Mouse (Mus musculus) spleen, embryonic (tissue): ENCODE data around the gene Zkscan3.

ENCODE experiments used
- CTCF ChIA-PET: fragments of 350-600 bp; sonication (Branson Sonifier 250); formaldehyde crosslinking; loops from one replicate; lab custom pipeline; 2022; lab: Charles Lee

The Zkscan3 gene

DNA sequence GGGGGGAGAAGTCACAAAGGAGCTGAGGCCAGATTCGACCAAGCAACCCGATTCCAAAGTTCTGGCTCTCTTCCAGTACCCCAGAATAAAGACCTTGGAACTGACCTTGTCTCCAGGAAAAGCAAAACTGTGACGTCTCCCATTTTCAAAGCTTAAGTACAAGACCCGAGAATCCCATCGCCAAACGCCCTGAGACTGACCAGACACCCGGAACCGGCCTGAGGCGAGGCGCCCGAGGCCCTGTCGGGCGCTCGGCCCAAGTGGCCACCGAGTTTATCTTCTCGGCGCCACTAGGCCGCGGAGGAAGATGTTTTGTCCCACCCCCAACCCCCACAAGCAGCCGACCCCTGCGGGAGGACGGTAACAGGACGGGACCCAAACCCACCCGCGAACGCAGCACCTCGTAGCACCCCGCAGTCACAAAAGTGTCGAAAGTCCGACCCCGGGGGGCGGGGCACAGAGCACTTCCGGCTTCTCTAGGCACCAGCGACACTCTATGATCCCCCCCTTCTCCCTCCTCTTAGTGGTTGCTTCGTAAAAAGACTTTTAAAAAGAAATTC is at the start of gene Zkscan3:
Gene Zkscan3 (minus strand): TSS at position 469 of the 560 bp plus-strand sequence.
- CTCF ChIA-PET: no interaction called here

DNA sequence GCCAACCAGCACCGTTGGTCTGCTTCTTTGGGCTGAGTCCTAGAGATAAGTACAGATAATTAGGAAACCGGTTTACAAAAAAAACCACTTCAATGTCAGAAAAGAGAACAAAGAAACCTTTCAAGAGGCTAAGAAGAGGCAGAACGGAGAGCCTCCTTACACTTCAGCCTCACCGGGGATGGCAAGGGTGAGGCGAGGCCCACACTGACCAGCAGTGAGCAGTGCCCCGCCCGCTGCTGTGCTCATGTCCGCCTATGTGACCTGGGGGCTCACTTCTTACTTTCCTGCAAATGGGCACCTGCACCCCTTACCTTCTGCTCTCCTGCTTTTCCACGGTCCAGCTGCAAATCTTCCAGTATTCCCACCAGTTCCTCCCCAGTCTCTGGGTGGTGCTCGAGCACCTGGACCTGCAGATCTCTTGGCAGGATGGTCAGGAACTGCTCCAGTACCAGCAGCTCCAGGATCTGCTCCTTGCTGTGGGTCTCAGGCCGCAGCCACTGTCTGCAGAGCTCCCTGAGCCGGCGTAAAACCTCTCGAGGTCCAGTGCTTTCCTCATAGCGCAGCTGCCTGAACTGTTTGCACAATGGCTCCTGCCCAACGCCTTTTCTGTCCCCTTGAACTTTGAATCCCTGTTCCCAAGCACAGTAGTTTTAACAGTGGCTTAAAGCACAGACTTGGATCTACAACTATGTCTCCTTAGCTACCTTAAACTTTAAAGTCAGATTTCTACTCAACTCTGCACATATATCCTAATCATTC is 45.5 kb upstream of the Zkscan3 start:
- CTCF ChIA-PET: no interaction called here

DNA sequence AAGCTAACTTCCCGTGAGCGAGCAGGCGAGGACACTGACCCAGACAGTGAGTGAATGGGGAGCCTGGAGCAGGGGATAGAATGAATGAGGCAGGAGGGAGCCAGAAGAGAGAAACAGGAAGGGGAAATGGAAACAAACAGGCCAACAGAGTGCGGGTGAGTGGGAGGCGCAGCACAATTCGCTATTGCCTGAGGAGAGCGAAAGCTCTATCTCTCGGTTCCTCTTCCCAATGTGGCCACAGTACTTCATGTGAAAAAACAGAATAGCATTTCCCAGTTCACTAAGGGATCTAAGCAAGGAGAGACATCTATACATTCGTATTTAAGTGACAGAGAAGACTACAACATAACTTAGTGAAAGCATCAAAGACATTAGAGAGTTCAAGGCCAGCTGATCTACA is 44.2 kb upstream of the Zkscan3 start:
- CTCF ChIA-PET: interaction anchor here (0.6 kb wide), 2 partner anchors 9 to 571 kb away, joined by 6 to 15 read pairs; no protein-coding TSS in a partner anchor

DNA sequence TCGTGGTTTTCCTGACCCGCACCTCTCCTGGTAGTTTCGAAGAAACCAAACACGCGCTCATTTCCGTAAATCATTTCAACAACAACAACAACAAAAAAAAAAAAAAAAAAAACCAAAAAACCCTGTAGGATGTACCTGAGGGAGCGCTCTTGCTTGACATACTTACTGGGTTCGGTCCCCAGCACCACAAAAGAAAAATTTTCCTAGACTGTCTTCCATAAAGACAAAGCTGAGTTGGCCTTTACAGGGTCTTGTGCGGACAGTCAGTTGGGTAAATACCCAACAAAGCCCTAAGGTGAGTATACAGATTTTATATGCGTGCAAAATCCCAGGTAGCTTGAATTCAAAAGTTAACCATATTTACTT is 38.6 kb upstream of the Zkscan3 start:
- CTCF ChIA-PET: interaction anchor here (0.6 to 0.9 kb wide), 2 partner anchors 41 to 1955 kb away, joined by 3 read pairs; no protein-coding TSS in a partner anchor

DNA sequence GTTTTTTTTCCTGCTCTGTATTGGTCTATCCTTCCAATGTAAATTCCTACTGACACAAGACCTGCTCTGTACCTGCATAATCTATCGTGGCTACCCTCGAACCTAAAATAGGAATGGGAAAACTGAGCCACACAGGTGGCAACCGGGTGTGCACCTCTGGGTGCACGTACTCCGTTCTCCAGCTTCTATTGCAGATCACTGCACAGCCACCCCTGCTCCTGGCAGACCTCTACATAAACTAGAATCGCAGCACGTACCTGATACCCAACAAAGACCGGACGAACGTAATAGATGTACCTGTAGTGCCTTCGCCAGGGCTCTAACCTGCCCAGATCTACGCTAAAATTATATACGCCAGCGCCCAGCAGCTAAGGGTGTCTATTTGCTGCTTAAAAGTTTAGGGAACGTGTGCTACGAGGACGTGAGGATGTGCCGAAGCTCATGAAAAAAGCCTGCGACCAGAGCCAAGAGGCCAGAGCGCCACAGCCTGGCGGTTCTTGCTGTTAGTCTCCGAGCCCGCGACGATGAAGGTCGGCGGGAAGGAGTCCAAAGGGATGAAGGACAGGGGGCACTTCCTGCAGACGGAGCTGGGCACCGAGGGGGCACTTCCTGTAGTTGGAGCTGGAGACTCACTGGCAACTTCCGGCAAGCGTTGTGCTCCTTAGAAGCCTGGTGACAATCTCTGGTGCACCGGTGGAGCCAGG is 38.1 kb upstream of the Zkscan3 start, which contains the start of gene Pgbd1:
Gene Pgbd1 (minus strand): TSS at position 556 of the 704 bp plus-strand sequence.
- CTCF ChIA-PET: no interaction called here

DNA sequence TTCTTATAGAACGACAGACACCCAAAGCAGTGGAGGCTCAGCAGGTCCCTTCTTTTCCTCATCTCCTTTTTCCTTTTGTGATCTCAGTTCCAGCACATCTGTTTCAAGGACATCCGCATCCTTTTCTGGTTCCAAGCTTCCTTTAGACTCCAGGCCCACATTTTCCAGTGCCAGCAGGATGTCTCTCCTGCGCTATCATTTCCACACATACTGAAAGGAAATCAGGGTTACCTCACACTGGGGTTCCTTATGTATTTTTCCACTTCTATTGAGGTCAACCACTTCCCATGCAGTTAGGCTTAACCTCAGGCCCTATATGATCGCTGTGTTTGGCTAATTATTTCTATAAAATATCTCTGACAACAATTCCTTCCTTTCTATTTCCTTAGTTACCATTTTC is 32.9 kb upstream of the Zkscan3 start:
- CTCF ChIA-PET: no interaction called here

DNA sequence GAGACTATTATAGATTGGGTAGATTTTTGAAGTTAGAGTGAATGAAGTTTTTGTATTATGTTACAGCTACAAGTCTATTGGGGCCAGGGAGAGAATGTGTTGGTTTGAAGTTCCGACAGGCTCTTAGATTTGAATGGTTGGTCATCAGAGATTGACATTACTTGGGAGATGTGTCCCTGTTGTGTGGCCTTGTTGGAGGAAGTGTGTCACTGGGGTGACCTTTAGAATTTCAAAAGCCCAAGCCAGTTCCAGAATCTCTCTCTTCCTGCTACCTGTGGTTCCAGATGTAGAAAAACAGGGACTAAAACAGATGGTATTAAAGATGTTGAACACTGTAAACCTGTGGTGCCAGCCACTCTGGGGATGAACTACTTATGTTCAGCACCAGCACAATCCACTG is 25.1 kb upstream of the Zkscan3 start:
- CTCF ChIA-PET: no interaction called here

DNA sequence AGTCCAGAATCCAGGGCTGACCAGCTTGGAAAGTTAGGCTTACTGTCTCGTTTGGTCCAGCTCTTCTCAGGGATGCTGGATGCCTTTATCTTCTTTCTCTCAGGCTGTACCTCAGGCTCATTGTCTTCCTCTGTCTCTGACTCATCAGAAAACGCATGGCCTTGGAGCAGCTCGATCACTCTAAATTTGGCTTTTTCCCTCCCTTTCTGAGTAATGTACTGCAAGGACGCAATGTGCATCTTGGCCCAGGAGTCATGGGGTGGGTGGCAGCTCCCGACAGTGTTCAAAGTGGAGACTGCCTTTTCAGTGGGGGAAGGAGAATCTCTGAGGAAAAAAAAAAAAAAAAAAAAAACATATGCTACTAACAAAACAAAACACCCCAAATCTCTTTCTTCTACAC is 20.7 kb upstream of the Zkscan3 start:
- CTCF ChIA-PET: no interaction called here

DNA sequence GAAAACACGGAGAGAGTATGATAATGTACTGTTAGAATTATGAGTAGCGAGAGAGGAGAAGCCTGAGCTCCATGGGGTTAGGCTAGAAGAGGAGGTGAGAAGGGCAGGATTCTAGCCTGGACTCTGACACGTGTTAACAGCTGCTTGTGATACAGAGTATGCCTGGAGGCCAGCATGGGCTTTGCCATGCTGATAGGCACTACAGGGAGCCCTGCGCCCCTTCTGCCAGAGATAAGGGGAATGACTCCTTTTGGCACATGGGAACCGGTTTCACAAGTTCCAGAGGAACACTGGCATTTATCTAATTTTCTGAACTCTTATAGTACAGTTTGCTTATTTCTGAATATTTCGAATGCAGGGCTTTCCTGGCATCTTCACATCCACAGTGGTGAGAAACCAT is 16.3 kb upstream of the Zkscan3 start:
- CTCF ChIA-PET: no interaction called here

DNA sequence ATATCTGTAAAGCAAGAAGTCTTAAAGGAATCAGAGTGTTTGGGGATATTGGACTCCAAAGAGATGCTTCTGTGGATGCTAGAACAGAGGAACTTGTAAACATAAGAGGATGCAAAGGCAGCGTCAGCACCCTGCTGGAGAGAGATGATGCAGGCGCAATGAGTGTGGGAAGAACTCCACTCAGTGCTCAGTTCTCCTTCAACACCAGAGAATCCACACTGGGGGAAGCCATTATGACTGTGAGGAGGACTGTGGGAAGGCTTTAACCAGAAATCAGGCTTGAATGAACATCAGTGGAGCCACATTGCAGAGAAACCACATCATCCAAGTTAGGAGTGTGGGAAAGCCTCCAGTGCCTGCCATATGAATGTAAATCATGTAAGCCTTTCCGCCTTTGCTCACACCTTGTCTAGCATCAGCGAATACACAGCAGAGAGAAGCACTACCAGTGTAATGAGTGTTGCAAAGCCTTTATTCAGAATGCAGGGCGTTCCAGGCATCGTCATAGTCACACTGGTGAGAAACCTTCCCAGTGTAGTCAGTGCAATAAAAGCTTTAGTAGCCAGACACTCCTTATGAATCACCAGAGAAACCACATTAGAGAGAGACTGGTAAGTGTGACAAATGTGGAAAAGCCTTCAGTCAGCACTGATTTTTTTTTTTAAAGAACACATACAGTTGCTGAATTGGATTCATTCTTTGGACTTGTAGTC is 14.9 kb upstream of the Zkscan3 start:
- CTCF ChIA-PET: no interaction called here

DNA sequence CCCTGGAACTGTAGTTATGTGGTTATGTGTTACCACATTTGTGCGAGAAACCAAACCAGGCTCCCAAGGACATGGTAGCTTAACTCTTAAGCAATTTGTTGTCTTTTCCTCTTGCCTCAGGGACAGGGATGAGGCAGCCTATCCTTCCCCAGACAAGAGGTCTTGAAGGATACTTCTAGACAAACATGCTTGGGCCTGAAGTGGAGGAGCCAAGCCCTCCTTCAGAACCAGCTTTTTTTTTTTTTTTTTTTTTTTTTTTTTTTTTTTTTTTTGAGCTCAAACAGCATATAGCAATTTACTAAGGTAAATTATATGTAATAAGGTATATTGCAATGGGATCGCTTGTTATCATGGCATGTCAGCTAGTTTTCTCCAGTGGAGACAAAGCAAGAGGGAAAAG is 13.2 kb upstream of the Zkscan3 start:
- CTCF ChIA-PET: no interaction called here

DNA sequence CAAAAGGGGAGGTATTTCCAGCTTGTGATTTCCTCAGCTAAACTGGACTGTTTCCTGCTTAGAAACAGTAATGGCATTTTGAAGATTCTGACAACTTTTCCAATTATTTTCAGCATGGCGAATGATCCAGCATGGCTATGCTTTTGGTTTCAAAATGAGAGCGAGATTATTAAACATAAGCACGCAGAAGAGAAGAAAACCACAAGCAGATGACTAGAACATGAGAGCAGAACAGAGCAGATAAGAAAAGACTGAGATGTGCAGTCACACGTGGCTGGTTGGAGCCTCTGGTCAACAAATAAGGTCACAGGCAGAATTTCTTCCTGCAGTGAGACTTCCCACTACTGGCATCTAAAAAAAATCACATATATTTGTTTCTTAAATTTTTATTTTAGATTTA is 12.7 kb upstream of the Zkscan3 start:
- CTCF ChIA-PET: no interaction called here

DNA sequence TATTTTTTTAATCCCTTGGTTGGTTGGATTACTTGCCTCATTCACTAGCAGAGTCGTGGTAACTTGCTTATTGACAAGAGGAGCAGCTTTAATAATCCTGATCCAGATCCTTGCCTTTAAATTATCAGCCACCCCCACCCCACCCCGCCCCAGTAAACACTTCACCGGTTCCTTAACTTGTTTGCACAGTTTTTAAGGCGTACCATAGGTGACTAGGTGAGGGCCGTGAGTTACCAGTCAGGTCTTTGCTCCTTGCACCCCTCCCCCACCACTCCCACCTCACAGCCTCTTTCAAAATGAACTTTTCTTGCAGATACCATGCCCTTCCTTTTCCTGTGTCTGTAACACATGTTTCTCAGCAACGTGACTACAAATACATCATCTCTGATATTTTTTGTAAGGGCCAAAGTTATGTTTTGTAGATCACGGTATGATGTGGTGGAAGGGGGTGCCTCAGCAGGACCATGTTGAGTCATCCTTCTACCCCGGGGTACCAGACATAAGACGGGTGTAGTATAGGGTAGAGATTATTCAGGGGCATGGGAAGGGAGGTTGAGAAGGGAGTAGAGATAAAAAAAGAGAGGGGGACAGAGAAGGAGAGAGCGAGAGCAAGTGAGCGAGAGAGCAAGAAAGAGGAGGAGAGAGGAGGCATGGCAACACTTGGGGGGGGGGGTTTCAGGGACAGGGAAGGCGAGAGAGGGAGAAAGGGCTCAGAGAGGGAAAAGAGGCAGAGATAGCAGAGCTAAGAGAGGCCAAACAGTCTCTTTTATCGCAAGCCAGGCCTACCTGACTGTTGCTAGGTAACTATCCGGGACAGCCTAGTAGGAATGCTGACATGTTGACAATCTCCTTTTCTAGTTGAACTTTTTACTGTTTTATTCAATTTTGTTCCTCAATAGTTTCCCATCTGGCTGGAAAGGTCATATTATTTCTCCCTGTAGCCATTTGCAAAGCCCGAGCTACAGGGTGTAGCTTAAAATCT is 12.0 kb upstream of the Zkscan3 start:
- CTCF ChIA-PET: no interaction called here

DNA sequence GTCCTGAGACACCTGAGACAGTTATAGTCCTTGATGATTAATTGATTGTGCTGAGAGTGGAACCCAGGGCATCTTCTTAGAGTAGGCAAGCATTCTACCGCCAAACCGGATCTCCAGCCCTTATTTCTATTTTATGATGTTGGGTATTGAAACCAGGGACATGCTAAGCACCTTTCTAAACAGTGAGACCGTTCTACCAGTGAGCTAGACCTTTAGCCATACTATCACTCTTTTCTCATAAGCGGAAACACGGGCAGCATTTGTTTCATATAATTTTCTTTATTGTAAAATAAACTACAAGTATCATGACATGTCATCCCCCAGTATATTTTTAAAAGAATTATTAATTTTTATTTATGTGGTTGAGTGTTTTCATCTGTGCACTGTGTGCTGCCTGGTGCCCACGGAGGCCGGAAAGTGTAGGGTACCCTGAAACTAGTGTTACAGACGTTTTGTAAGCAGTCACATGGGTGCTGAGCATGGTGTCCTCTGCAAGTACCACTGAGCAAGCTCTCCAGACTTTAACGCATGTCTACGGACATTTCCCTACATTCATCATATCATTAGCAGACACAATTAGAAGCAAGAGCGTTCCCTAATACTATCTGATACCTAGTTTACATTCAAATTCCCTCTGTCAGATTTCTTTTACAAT is 6.4 kb upstream of the Zkscan3 start:
- CTCF ChIA-PET: no interaction called here

DNA sequence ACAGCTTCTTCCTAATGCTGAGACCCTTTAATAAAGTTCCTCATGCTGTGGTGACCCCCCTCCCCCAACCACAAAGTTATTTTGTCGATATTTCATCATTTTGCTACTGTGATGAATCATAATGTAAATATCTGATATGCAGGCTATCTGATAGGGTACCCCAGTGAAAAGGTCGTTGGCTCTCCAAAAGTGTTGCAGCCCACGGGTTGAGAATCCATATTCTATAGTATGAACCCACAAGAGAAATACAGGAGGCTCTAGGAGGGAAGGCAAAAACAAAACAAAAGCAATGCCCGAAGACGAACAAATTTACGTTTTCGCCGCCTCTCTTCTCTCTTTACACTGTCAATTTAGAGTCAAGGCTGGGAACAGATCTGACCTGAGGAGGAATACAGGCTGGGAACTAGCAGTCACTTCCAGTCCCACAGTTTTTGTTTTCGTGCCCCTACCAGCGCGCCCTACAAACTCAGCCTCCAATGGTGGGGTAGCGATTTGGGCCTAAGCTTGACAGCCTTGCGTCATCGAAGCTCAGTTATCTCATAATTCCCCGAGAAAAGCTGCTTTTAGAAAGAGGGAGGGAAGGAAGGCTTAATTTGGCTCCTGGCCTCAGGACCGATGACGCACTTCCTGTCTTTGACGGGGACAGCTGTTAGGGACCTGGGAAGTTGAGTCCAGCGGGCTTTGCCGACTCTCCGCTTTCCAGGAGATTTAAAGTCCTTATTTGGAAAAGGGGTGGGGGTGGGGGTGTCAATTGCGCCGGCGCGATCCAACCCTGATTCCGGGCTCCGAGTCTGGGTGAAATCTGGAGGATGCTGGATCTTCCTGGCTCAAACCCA is 5.6 kb upstream of the Zkscan3 start:
- CTCF ChIA-PET: no interaction called here

DNA sequence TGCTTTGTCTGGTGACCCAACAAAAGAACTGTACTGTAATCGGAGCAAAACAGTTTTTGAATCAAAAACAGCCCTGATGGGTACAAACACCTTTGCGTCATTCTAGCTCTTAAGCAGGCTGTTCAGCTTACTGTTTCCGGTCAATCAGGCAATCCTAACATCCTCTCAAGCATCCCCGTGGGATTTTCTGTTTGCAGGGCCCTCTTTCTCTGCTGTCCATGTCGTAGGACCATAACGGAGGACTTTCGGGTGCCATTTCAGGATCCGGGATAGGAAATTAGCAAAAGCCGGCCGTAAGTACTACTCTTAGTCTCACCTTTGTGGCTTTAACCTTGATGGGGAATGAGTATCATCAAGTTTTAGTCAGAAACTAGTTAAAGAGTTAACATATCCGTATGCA is 4.8 kb upstream of the Zkscan3 start:
- CTCF ChIA-PET: no interaction called here

DNA sequence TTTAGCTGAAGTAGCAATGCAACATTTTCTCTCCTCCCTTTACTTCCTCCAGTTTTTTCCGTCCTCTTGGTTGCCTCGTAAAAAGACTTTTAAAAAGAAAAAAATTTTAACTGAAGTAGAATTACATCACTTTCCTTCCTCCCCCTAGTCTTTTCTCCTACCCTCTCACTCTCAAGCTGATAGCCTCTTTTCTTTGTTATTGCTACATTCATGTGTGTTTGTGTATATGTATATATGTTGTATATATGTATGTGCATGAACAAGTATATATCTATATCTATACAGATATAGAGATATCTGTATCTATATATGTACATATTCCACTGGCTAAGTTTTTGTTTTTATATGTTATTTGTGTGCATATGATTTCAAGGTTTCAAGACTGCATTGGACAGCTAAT is 293 bp upstream of the Zkscan3 start:
- CTCF ChIA-PET: no interaction called here

DNA sequence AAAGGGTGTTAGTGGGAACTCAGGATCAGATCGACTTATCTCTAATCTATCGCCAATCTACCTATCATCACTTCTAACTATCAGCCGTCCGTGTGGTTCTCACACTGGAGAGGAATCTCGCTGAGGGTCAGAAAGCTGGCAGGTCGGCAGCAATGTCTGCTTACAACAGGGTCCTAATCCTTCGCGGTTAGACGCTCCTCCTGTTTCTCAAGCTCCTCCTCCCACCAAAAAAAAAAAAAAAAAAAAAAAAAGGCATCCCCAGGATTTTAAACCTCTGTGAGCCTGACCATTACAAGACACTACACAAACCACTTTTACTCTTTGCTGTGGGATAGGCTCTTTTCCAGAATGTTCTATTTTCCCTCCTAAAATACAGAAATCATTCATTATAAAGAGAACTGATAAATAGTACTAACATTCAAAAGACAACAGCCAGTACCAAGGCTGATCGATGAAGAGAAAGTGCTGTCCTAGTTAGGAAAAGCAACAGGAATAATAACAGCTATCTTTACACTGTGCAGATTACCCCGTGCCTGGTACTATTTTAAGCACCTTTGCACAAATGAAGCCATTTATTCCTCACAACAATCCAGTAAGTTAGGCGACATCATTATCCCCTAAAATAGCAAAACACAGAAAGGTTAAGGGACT is 794 bp downstream of the Zkscan3 start:
- CTCF ChIA-PET: interaction anchor here (0.6 kb wide), 1 partner anchor 103 kb away, joined by 3 read pairs; no protein-coding TSS in a partner anchor

DNA sequence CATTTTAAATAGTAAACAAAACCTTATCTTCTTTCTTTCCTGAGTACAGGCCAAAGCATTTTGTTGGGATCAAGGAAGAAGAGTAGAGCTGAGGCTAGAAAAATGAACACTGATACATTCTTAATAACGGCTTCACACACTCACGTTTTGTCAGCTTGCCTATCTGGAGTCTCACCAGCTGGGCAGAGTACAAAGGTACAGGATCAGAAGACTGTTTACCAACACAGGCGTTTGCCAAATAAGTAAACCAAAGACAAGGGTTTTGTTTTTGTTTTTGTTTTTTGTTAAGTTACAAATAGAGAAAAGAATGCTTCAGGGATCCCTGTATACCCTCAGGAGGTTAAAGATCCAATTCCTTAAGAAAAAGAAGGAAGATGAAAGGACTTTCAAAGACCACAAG is 1.4 kb downstream of the Zkscan3 start:
- CTCF ChIA-PET: interaction anchor here (0.6 kb wide), 1 partner anchor 104 kb away, joined by 3 read pairs; no protein-coding TSS in a partner anchor
